Mouse (Mus musculus) heart, adult 2 months (tissue): ENCODE results near the gene Cdh4.

Experiments
- CTCF ChIP-seq: fragments of 200-600 bp; IDR thresholded peaks from 2 replicates; pipeline ENCODE4 v1.8.1; 2022; ENCODE audit warnings: antibody characterized with exemption, mild to moderate bottlenecking, moderate library complexity
- POLR2A ChIP-seq: fragments of 200-500 bp; IDR thresholded peaks from 2 replicates; pipeline ENCODE4 v1.6.1; 2011; ENCODE audit warnings: mild to moderate bottlenecking, low read depth, low read length, control low read depth; ENCODE audit not compliant: insufficient read depth

DNA sequence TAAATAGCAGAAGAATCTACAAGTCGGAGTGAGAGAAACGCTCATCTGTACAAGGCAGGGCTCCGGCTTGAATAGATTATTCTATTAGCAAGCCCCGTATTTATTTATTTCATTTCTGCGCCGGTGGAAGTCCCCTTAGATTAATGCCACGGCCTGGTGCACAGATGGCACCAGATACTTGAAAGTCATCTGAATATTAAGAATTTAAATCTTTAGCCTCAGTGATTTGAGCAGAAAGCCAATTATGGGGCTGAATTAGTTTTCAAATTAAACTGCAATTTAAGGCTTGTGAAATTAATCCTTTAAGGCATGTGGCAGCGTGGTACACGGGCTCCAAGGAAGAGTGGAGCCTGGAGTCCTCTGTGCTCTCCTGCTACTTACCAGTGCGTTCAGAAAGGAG lies 411.7 kb downstream of the Cdh4 start:
- TF ChIP-seq POLR2A (no peak), CTCF (no peak)
